Mouse (Mus musculus): ENCODE results near the gene Plin2.
A peak's percentile ranks its signal among the peaks of the same experiment; 100 is the strongest.

Gene Plin2

DNA sequence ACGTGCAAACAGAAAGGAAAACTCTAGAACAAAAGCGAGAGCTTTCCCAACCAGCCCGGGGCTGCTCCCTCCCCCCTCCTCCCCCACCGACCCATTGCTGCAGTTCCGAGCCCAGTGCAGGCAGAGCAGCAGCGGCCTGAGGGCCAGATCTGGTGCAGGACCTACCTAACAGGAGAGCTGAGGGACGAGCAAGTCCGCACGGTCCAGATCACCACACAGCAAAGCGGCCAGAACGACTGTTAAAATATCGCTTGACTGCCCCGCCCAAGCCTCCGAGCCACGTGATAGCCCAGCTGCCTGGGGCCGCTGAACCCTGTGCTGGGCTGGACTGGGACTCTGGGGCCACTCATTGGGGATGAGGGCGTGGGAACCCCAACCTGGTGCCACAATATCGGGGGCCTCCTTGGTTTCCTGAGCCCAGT lies at the start of gene Plin2:
Plin2 (minus strand) TSS at position 281 of the 422 bp plus-strand sequence.
- peak; percentile 93 for DNase-seq

GRCm38 (mm10) chr4:86718878-86719577 lies 49.2 kb upstream of the Plin2 start:
- DNase-seq = no peak

DNA sequence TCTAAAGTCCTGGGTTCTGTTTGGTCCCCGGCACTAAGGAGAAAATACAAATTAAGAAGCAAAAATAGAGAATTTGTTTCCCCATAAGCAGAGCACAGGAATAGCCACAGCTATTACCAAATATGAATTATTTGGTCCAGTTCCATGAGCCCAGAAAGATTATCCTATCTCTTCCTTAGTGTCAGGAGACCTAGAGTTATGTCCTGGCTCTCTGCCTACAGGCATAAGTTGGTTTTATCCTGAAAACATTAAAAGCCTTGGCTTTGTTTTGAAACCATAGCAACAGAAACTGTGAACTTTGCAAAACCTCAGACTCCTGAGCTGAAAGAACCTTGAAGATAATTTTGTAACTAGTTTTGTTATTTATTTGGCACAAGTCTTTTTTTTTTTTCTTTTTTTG lies 47.3 kb upstream of the Plin2 start:
- no peak for DNase-seq

- no peak for DNase-seq
Observed at GRCm38 (mm10) chr4:86715341-86715740, 45.5 kb upstream of the Plin2 start.

DNA sequence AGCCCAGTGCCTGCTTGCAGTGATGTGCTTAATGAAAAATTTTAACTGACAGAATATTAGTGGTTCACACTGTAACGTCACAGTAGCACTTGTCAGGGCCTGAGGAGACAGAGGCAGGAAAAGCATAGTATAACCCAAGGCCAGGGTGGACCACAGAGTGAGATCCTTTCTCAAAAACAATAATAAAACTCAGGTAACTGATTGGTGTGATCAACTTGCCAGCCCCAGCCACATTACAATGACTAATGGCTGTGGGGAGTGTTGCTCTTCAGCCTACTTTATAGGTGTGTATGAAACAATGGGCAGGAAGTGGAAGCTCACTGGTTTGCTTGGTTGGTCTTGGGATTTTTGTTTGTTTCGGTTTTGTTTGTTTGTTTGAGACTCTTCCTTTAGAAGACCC lies 43.7 kb upstream of the Plin2 start:
- no peak for DNase-seq

- no peak for DNase-seq
Observed at GRCm38 (mm10) chr4:86712751-86713195, 42.9 kb upstream of the Plin2 start.

DNA sequence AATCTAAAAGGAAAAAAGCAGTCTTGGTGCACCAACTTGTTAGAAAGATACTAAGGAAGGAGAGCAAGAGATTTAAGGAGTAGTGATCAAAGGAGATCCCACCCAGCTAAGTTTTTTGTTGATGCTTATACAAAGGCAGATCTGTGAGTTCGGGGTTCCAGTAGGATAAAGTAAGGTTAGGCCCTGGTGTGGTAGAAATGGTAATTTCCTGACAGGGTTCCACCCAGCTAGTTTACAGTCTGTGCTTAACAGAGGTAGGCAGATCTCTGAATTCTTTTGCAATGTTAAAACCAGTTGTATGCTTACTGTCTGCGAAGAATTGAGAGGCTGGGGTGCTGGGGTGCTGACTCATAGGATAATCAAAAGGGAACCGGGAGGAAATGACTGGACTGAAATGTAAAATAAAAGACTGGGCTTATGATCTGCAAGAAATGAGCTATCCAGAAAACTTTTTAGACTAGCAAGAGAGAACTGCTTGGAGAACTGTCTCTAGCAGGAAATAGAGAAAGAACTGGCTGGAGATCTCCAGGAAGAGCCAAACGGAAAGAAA lies 40.9 kb upstream of the Plin2 start:
- DNase-seq = no peak

DNA sequence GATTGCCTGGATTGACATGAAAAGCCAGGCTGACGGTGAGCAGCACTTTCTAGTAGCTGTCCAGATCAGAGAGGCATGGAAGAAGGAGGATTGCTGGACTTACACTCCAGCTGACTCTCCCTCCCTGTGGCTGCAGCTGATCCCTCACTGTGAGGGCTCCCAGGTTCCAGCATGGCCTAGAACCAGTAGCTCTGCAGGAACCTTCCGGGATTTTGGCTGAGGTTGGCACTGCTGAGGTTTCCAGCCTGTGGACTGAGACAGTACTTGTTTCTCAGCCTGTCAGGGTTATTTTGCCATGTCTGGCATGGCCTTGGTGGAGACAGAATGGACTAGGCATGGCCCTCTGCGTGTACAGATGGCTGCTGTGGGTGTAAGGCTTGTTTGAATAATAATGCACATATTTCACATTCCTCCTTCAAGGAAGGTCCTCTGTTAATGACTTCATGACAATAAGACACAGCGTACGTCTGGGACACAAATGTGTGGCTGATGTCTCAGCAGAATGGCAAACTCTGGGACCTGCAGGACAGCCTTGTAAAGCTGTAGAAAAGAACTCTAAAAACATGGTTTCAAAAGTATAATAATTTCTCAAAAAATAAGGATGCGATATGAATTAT lies 40.3 kb upstream of the Plin2 start:
- DNase-seq = no peak

DNA sequence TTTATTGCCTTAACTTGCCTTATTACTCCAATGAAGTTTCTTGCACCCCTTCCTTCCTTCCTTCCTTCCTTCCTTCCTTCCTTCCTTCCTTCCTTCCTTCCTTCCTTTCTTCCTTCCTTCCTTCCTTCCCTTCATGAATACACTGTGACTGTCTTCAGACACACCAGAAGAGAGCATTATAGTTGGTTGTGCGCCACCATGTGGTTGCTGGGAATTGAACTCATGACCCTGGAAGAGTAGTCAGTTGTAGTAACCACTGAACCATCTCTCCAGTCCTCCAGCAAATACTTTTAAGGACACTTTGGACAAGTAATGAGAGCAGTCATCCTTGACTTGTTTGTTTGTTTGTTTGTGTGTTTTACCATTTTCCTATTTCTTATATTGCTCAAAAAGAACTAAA lies 38.9 kb upstream of the Plin2 start:
- DNase-seq = peak; percentile 28

- DNase-seq = no peak
Observed at GRCm38 (mm10) chr4:86699161-86699865, 29.5 kb upstream of the Plin2 start.

DNA sequence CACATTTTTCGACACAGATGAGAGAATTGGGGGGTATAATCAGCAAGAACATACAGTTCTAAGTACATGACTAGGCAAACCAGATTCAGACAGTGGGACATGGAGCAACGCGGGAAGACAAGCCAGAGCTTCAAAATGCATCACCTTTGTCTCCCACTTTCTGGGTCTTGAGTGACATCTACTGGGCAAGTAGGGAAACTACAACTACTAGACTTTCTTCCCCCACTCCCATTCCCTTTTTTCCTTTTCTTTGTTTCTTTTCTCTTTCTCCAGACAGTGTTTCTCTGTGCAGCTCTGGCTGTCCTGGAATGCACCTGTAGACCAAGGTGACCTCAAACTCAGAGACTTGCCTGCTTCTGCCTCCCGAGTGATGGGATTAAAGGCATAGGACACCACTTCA lies 27.0 kb upstream of the Plin2 start:
- DNase-seq = peak; percentile 43

DNA sequence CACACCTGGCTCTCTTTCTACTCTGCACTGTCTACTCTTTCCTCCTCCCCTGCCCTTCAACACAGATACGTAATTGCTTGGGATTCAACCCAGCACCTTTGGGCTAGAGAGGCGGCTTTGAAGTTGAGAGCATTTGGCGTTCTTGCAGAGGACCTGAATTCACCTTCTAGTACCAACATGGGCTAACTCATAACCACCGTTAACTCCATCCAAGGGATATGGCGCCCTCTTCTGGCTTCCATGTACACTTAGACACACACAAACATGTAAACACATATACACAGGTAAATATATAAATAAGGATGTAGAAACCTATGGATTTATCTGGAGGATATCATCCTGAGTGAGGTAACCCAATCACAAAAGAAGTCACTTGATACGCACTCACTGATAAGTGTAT lies 25.2 kb upstream of the Plin2 start:
- DNase-seq = peak; percentile 78

DNA sequence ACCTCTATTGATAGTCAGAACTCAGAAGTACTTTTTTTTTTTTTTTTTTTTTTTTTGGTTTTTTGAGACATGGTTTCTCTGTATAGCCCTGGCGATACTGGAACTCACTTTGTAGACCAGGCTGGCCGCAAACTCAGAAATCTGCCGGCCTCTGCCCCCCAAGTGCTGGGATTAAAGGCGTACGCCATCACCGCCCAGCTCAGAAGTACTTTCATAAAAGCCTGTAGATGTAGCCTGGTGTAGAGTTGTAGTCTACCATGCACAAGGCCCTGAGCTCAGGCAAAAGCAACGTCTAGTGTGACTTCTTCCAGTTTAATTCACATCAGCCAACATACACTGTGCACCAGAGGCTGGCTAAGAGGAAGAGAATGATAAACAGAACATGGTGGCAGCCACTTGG lies 23.1 kb upstream of the Plin2 start:
- DNase-seq = no peak

- DNase-seq = no peak
Observed at GRCm38 (mm10) chr4:86691290-86691689, 21.4 kb upstream of the Plin2 start.

GRCm38 (mm10) chr4:86690768-86691167 lies 20.9 kb upstream of the Plin2 start:
- DNase-seq = no peak

GRCm38 (mm10) chr4:86690194-86690593 lies 20.3 kb upstream of the Plin2 start:
- peak; percentile 42 for DNase-seq

DNA sequence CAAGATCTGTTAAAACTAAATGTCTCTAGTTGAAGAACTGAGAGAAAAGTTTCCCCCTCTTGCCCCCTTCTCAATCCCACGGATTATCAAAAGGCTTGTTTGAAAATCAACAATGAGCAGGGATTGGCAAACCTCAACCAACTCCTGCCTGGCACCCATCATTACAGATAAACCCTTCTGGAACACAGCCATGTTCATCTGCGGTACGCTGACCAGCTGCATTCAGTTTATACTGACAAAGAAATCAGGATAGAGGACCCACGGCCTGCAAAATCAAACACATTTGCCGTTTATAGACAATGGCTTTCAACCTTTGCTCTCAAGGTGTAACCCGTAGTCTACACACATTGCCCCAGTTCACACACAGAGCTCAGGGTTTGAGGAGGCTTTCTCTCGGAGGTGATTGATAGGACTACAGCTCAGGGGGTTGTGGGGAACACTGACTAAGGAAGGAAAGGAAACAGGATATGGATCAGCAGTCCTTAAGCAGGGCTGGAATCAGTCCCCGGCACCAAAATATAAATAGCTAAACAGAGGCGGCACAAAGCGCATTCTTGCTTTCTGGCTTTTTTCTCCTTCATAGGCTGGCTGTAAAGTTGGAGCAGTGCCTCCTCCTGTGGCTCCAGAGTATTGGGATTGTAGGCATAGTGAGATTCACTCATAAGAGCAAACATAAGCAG lies 19.3 kb upstream of the Plin2 start:
- no peak for DNase-seq

DNA sequence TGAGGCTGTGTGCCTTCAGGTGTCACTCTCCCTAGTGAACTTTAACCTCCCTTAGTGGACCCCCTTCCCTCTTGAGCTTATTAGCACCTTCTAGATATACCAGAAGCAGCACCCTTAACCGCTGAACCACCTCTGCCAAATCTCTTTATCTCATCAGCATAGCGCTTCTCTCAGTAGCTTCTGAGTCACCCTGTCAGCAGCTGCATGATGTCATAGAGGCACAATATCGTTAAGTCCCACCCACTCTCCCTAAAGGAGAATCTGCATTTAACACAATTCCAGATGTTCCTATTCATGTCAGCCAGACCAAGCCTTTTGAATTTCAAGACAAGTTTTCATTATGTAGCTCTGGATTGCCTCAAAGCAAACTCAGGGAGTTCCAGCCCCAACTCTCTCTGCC lies 16.7 kb upstream of the Plin2 start:
- DNase-seq = no peak

GRCm38 (mm10) chr4:86686009-86686366 lies 16.1 kb upstream of the Plin2 start:
- DNase-seq = no peak

- no peak for DNase-seq
Observed at GRCm38 (mm10) chr4:86685231-86686008, 15.6 kb upstream of the Plin2 start.

- DNase-seq = no peak
Observed at GRCm38 (mm10) chr4:86684806-86685205, 14.9 kb upstream of the Plin2 start.

DNA sequence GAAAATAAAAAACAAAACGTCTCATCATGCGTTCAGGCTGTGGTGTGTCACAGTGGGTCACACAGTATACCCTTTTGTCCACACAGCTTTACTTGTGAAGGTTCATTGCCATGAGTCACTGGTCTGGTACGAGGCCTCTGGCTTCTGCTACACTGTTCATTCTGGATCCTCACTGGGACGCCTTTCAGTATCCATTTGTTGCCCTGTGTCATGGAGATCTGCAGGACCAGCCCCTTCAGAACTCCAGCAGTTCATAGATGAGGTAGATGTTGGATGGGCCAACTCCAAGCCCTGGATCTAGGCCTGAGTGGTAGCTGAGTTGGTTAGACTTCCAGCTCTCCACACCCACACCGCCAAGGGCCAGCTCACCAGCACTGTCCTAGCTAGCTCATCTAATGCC lies 13.9 kb upstream of the Plin2 start:
- DNase-seq = no peak
